Mouse (Mus musculus) left cerebral cortex, postnatal 36 days (tissue): ENCODE results near the gene Cir1. TPM values are rescaled to one million over a fixed set of nuclear protein-coding genes. Genes with fewer than 3 reads are reported as not detected.

Experiments used
- DNase-seq, 2 experiments: peaks; one replicate each; pipeline ENCODE4 v3.0.0; 2021 to 2022; ENCODE audit warnings: low spot score in 2 of 2, mixed read lengths in 1 of 2
- intact Hi-C: fragments of 180-260 bp; cut with DNase I; formaldehyde crosslinking; loops from one replicate; pipeline ENCODE4 v1.15.1; 2025
- total RNA-seq, 2 experiments: library from RNA; stranded (reverse); gene quantifications; 2 replicates each; pipeline ENCODE4 v1.2.3; 2021

Gene Cir1
- total RNA-seq, 2 experiments from 2014 or later, result 24.3 to 28.3 TPM

- intact Hi-C loops, result loop anchor here (5.0 to 10.0 kb wide), 2 partner anchors 1410 to 1732 kb away; no protein-coding TSS in a partner anchor
- no peak for DNase-seq
Observed at GRCm38 (mm10) chr2:73274119-73274920, 38.2 kb downstream of the Cir1 start.

DNA sequence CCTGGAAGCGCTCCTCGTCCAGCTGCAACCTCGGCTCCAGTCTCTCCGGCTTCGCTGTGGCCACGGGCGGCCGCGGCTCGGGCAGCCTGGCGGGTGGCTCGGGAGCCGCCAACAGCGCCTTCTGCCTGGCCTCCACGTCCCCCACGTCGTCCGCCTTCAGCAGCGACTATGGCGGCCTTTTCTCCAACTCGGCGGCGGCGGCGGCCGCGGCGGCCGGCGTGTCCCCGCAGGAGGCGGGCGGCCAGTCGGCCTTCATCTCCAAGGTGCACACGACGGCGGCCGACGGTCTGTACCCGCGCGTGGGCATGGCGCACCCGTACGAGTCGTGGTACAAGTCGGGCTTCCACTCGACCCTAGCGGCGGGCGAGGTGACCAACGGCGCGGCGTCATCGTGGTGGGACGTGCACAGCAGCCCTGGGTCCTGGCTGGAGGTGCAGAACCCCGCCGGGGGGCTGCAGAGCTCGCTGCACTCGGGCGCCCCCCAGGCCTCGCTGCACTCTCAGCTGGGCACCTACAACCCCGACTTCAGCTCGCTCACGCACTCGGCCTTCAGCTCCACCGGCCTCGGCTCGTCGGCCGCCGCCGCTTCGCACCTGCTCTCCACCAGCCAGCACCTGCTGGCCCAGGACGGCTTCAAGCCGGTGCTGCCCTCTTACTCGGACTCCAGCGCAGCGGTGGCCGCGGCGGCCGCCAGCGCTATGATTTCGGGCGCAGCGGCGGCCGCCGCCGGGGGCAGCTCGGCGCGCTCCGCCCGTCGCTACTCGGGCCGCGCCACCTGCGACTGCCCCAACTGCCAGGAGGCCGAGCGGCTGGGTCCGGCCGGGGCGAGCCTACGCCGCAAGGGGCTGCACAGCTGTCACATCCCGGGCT lies 39.0 kb downstream of the Cir1 start:
- intact Hi-C loops, result loop anchor here (5.0 to 10.0 kb wide), 2 partner anchors 1411 to 1731 kb away; no protein-coding TSS in a partner anchor
- DNase-seq, result no peak

- intact Hi-C loops, result loop anchor here (5.0 to 10.0 kb wide), 2 partner anchors 1412 to 1730 kb away; no protein-coding TSS in a partner anchor
- DNase-seq, result no peak
Observed at GRCm38 (mm10) chr2:73272351-73273248, 39.9 kb downstream of the Cir1 start.

DNA sequence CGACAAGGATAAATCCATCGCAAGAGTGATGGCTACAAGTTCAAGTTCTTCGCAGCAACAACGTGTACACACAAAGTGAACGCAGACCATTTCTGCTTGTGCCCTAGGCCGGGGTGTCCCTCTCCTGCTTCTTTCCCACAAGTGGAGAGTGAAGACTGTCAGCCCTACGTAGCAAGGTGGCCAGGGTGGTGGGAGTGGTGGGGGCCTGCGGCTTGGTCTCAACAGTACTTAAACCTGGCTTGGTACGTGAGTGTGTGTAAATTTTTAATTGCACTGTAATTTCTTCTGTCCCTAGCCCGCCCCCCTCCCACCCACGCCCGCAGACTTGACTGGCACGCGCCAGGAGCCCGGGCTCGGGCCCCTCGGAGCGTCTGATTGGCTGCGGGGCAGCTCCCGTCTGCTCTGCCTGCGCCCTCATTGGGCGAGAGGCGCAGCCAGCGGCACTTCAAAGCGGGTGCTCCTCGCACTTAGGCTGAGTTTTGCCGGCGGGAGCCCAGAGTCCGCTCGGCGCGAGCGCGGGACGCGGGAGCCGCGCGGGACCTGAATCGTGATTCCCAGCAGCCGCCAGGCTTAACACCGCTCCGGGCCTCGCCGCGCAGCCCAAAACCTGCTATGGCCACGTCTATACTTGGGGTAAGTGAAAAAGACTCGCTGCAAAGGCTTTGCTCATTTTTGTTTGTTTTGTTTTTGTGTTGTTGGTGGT lies 40.9 kb downstream of the Cir1 start, which contains the start of gene Sp9:
Gene Sp9, plus strand, starts transcription at position 467 of the 703 bp plus-strand sequence.
- intact Hi-C loops, result loop anchor here (5.0 to 10.0 kb wide), 2 partner anchors 1413 to 1729 kb away; no protein-coding TSS in a partner anchor
- DNase-seq, result peak; percentile 43 to 59

- intact Hi-C loops, result loop anchor here (5.0 to 10.0 kb wide), 2 partner anchors 1414 to 1729 kb away; no protein-coding TSS in a partner anchor
Observed at GRCm38 (mm10) chr2:73270593-73271458, 41.7 kb downstream of the Cir1 start.

GRCm38 (mm10) chr2:73270071-73270592 lies 42.4 kb downstream of the Cir1 start:
- no peak for DNase-seq
- intact Hi-C loops, result loop anchor here (5.0 to 10.0 kb wide), 2 partner anchors 1415 to 1728 kb away; no protein-coding TSS in a partner anchor

More at GRCm38 (mm10) chr2:73270593-73271458, 41.7 kb downstream of the Cir1 start:
- DNase-seq, result no peak

GRCm38 (mm10) chr2:73269666-73270065 lies 42.8 kb downstream of the Cir1 start:
- intact Hi-C loops, result loop anchor here (5.0 to 10.0 kb wide), 3 partner anchors 545 to 1727 kb away; no protein-coding TSS in a partner anchor
- DNase-seq, result no peak

- no peak for DNase-seq
- intact Hi-C loops, result loop anchor here (10.0 kb wide), 1 partner anchor 544 kb away; no protein-coding TSS in a partner anchor
Observed at GRCm38 (mm10) chr2:73268836-73269395, 43.6 kb downstream of the Cir1 start.

DNA sequence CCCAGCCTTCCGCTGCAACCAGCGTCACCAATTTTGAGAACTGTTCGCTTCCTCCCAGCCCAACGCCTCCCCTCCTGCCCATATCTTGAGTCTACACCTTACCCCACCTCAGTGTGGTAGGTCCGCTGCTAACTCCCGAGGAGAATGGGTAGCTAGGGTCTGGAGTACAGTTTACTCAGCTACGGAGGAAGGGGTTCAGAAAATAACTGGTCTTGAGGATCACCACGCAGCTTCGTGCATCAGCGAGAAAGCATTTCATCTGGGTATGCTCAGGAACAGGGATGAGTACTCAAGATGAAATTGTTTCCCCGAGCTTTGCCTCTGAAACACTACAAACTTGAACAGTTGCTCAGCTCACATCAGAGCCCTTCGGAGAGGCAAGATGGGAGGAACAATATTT lies 44.2 kb downstream of the Cir1 start:
- intact Hi-C loops, result loop anchor here (10.0 kb wide), 1 partner anchor 543 kb away; no protein-coding TSS in a partner anchor
- no peak for DNase-seq

DNA sequence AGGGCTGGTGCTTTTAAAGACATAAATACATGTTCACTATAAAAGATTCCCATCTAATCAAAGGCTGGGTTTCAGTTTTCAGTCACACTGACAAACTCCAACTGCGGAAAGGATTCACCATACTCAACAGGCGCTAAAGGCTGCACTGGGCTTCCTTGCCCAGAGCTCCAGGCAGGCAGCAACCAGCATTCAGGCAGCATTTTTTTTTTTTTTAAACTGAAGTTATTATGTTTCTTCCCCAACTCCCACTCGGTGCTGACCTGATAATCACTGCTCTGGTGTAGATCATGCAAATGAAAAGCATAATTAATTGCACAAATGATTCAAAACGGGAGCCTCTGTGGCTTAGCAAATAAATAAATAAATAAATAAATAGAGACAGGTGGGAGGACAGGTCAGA lies 44.7 kb downstream of the Cir1 start:
- intact Hi-C loops, result loop anchor here (10.0 kb wide), 1 partner anchor 543 kb away; no protein-coding TSS in a partner anchor

GRCm38 (mm10) chr2:73267231-73267630 lies 45.3 kb downstream of the Cir1 start:
- intact Hi-C loops, result loop anchor here (10.0 kb wide), 1 partner anchor 542 kb away; no protein-coding TSS in a partner anchor
- DNase-seq, result no peak

More for the DNA sequence above, 44.7 kb downstream of the Cir1 start:
- no peak for DNase-seq

GRCm38 (mm10) chr2:73266623-73267022 lies 45.9 kb downstream of the Cir1 start:
- DNase-seq, result no peak
- intact Hi-C loops, result loop anchor here (10.0 kb wide), 1 partner anchor 542 kb away; no protein-coding TSS in a partner anchor

DNA sequence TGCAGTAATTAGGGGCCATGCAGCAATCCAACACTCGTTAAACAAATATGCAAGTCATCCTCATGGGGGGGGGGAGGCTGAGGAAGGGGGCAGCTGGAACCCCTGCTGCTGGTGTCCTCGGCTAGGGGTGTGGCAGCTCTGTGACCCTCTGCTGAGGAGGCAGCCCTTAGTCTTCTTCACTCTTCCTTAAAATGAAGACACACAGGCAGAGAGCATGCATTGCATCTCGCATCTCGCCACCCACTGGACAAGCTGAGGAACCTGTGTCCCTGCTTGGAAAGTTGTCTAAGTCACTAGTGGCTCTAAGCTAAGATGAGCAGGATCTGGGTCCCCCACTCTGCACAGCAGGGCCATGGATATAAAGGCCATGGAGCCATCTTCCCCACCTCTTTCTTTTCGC lies 46.5 kb downstream of the Cir1 start:
- intact Hi-C loops, result loop anchor here (10.0 kb wide), 1 partner anchor 541 kb away; no protein-coding TSS in a partner anchor
- no peak for DNase-seq

DNA sequence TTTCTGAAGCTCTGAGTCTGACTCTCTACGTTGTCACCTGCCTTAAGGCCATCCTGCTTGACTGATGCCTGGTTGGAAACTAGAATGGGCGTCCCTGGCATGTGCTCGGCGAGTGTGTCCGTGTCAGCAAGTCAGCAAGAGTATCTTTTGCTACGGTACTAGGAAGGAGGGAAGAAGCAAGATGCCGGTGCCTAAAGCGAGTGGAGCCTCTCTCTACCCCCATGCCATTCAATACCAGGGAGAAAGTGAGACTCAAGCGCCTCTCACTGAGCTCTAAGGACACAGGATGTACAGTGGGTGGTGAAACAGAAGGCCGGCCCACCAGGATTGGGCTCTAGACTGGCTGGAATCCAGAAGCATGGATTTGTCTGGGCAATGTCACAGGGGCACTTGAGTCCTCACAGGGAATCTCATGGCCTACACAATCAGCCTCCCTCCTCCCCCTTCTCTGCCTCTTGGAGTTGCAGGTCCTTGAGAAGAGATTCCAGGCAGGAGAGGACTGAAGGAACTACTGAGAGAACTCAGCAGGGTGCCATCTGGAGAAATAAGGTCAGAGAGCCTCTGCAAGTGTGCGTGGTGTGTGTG lies 47.8 kb downstream of the Cir1 start:
- intact Hi-C loops, result loop anchor here (10.0 kb wide), 1 partner anchor 540 kb away; no protein-coding TSS in a partner anchor
- no peak for DNase-seq

DNA sequence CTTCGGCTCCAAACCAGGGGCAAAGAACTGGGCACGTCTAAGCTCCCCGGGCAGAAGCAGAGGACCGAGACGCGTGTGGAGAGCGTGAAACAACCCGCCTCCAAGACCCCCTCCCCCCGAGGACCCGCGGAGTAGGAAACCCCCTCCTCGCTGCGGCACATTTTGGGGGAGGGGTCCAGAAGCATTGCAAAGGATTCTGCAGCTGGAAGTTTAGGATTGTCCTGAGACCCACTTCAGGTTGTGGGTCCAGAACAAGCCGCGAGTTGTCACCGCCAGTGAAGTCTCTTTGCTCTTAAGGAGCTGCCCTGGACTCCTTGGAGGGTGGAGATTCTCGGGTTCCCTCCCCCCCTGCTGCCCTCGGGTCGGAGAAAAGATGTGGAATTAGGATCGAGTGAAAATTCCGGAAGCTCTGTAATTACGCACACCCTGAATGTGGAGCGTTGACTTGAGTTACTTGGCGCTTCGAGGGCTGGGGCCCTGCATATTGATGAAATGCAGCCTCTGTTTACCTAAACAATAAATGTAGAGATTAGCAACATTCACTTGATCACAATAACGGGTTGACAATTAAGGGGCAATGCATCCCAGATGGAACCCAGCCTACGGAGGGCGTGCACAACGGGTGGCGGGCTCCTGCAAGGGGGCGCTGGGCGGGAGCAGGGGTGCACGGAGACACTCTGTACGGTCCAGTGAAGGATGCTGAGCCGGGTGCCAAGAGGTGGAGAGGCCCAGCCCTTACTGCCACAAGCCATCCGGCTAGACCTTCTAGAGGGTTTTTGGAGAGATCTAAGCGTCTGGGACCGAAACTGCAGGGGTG lies 48.5 kb downstream of the Cir1 start:
- DNase-seq, result no peak
- intact Hi-C loops, result loop anchor here (10.0 kb wide), 1 partner anchor 539 kb away; no protein-coding TSS in a partner anchor
